Mouse (Mus musculus) brain, embryonic 14.5 days (tissue): Measurements from ENCODE around the gene Pla2g4d.

ENCODE experiments used
- CTCF ChIP-seq: fragments of 200-500 bp; IDR thresholded peaks from 2 replicates; pipeline ENCODE4 v1.5.1; 2012; ENCODE audit warnings: inconsistent platforms, mild to moderate bottlenecking, moderate library complexity, borderline replicate concordance; ENCODE audit not compliant: insufficient read depth, insufficient read length; ENCODE audit errors: extremely low read depth
- POLR2A ChIP-seq: fragments of 200-500 bp; IDR thresholded peaks from 2 replicates; pipeline ENCODE4 v1.6.1; 2012; ENCODE audit warnings: mild to moderate bottlenecking, inconsistent platforms, borderline replicate concordance; ENCODE audit not compliant: poor library complexity, insufficient read depth, insufficient read length, severe bottlenecking; ENCODE audit errors: extremely low read depth

DNA sequence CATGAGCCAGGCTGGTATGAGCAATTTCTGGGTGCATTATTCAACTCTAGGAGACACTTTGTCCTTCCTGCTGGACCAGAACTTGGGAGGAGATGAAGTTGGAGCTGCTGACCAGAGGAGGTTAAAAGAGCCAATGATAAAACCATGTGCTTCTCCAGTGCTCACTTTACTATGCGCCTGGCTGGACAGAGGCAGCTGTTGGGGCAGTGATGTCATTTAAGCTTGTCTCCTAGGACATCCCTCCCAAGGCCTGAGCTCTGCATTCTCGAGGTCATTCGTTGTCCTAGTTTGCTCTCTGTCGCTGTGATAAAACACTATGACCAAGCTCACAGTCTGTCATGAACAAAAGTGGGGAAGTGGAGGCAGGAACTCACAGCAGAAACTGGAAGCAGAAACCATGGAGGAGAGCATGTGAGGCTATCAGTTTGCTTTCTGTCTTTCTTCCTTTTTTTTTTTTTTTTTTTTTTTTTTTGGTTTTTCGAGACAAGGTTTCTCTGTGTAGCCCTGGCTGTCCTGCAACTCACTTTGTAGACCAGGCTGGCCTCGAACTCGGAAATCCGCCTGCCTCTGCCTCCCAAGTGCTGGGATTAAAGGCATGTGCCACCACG, 2.6 kb upstream of the Pla2g4d start:
- no peak for TF ChIP-seq CTCF
- no peak for TF ChIP-seq POLR2A
